Comparison of ENCODE assay signal across 13 mouse cellular contexts in the genomic region with DNA sequence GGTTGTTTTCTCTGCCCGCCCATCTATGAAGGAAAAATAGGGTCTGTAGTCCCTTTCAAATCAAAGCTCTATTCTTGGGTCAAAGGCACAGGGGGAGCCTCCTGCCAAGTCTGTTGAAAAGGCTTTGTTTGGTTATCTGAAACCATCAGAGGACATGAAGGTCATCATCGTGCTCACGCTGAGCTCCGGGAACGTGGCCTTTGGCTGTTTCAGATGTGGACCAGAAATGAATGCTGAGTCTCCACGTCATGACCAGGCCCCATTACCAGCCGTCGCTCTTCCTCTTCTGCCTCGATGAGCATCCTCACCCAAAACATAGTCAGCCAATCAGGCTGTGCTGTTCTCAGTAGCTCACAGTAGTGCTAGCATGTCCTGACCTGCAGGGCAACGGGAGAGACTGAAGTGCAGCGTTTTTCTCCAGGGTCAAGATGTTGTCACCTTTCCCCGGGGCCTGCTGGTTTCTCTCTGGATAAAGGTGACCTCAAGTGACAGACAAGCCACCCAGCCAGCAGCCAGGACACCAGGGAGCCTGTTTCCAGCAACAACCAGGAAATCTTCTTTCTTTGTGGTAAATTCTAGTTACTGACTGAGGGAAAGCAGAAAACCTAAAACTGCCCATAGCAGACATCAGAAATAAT. TPM values are rescaled to one million over a fixed set of nuclear protein-coding genes. Genes with fewer than 3 reads are reported as not detected.
DNase-seq lines count a peak whose midpoint lies in the region.
"Had no signal": no experiment of that assay in that cellular context is flagged by ENCODE, and none has a peak within 500 bp of the region (broad histone marks: within the 10 kb centered on the region; RNA-seq: fewer than 3 reads in every experiment).

No protein-coding gene starts in this region.

- intact Hi-C loops in heart, postnatal 14 days (cut with DNase I): no loop called here

- DNase-seq in adrenal gland, postnatal 36 days: peak; percentile 18 to 21
- DNase-seq in adrenal gland, adult 18-20 months (ENCODE audit: low spot score in 2 of 2): no peak
- peak; percentile 8 for DNase-seq in heart, postnatal 4 days
- DNase-seq in heart, postnatal 14 days: no peak
- DNase-seq in ES-CJ7 (ENCODE audit: low read depth, low spot score): peak; percentile 61
- DNase-seq in embryo, embryonic 9.5 days (ENCODE audit: extremely low spot score): peak; percentile 43
- DNase-seq in ovary, postnatal 36 days (ENCODE audit: low spot score): no peak
- DNase-seq in kidney, adult 9 months: no peak
- DNase-seq: cerebellum, postnatal 14 days; kidney, adult 2 months; kidney, postnatal 4 days; lung, adult 2 months; thymus, postnatal 25 days had no signal

RNA-seq across cellular contexts. Expression of gene Abcc4, which starts 31.4 kb away (rescaled TPM):
- total RNA-seq in adrenal gland, postnatal 36 days (2021): 10 to 100 TPM; 15.1 to 21.0 TPM
- 10 to 100 TPM; 13.8 to 16.9 TPM for total RNA-seq in adrenal gland, adult 18-20 months (2021)
- 1 to 10 TPM; 2.9 to 3.1 TPM for total RNA-seq in heart, postnatal 4 days (2021)
- 1 to 10 TPM; 9.6 to 9.9 TPM for total RNA-seq in heart, postnatal 14 days (2021)

RNA-seq across cellular contexts. Expression of gene Cldn10, which starts 50.3 kb away (rescaled TPM):
- 1 to 10 TPM in 1 of 2 experiments, under 1 TPM in 1; 0.56 to 2.0 TPM for total RNA-seq in adrenal gland, postnatal 36 days (2021)
- 1 to 10 TPM; 1.3 to 1.5 TPM for total RNA-seq in adrenal gland, adult 18-20 months (2021)
- total RNA-seq in heart, postnatal 4 days (2021): under 1 TPM; 0.23 to 0.24 TPM
- total RNA-seq in heart, postnatal 14 days (2021): under 1 TPM; 0.29 to 0.41 TPM

Comparison
In these comparisons a context has a peak if more than half of its experiments do, and no peak if none do; other contexts are left out.
1. DNase-seq: peak in adrenal gland, postnatal 36 days (2 of 2), heart, postnatal 4 days (single experiment), ES-CJ7 (single experiment) and embryo, embryonic 9.5 days (single experiment); none in adrenal gland, adult 18-20 months (0 of 2), heart, postnatal 14 days (0 of 2), ovary, postnatal 36 days (single experiment) and kidney, adult 9 months (single experiment).